Mouse (Mus musculus): ENCODE measurements around the gene Ciart. TPM values are rescaled to one million over a fixed set of nuclear protein-coding genes. Genes with fewer than 3 reads are reported as not detected.
"Not testable (repeated sequence)": the region's sequence is repeated elsewhere in the genome, so short reads cannot be mapped to it uniquely, and the experiment has no call there.

Ciart gene
- polyA plus RNA-seq, 1 experiment from 2014 or later, result 4.3 TPM

DNA sequence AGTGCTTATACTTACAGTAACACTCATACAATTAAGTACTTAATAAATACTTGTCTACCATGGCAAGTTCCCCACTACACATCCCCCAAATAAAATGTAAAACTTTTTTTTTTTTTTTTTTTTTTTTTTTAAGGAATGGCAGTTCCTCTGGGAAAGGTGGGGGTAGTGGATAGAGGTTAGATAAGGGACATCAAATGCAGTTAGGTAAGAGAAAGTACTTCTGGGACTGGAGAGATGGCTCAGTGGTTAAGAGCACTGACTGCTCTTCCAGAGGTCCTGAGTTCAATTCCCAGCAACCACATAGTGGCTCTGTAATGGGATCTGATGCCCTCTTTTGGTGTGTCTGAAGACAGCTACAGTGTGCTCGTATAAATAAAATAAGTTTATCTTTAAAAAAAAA, 25.0 kb downstream of the Ciart start:
- WGBS, result 72% methylated on average over 1 of the region's 1 CpGs
- H3K9ac ChIP-seq (replicated peaks); H3K27me3 ChIP-seq; H3K27ac ChIP-seq (replicated peaks); H3K9me3 ChIP-seq; H3K4me3 ChIP-seq; ATAC-seq (replicated peaks); H3K4me2 ChIP-seq (replicated peaks): not testable (repeated sequence)
- H3K4me1 ChIP-seq, result peaks cover 18% of the 10 kb centered on the region
- peaks cover 16% of the 10 kb centered on the region for H3K36me3 ChIP-seq

- Histone ChIP-seq H3K4me2 (replicated peaks) (peak overlapping the region; percentile 76), H3K27ac (replicated peaks) (peak overlapping the region; percentile 72), H3K9ac (replicated peaks) (peak overlapping the region; percentile 87), H3K4me3 (peak overlapping the region; percentile 95), H3K27me3 (no peaks in the 10 kb centered on the region), H3K36me3 (peaks cover 21% of the 10 kb centered on the region), H3K9me3 (no peaks in the 10 kb centered on the region), H3K4me1 (peaks cover 18% of the 10 kb centered on the region)
- no peak; the same call in 1 of the 2 replicates for ATAC-seq (replicated peaks)
- WGBS, result 25% methylated on average over 7 of the region's 7 CpGs
Measured at GRCm38 (mm10) chr3:95856115-95856514, 25.9 kb downstream of the Ciart start.

GRCm38 (mm10) chr3:95855502-95856089, 26.5 kb downstream of the Ciart start, which contains the start of gene Prpf3:
Gene Prpf3 (minus strand): TSS chr3:95855885.
- WGBS, result under 1% methylated on average over 56 of the region's 56 CpGs
- H3K36me3 ChIP-seq, result peaks cover 27% of the 10 kb centered on the region
- peak within 1 kb of the TSS; percentile 76 for H3K4me2 ChIP-seq (replicated peaks)
- H3K4me3 ChIP-seq, result peak within 1 kb of the TSS; percentile 95
- H3K9ac ChIP-seq (replicated peaks), result peak within 1 kb of the TSS; percentile 87
- H3K9me3 ChIP-seq, result no peaks in the 10 kb centered on the region
- ATAC-seq (replicated peaks), result peak; percentile 99
- H3K27ac ChIP-seq (replicated peaks), result peak within 1 kb of the TSS; percentile 72
- H3K27me3 ChIP-seq, result no peaks in the 10 kb centered on the region
- H3K4me1 ChIP-seq, result peaks cover 18% of the 10 kb centered on the region

- H3K9ac ChIP-seq (replicated peaks), result no peak overlapping the region
- H3K27ac ChIP-seq (replicated peaks), result no peak overlapping the region
- H3K4me3 ChIP-seq, result no peak overlapping the region
- peaks cover 15% of the 10 kb centered on the region for H3K4me1 ChIP-seq
- no peak overlapping the region for H3K4me2 ChIP-seq (replicated peaks)
- peaks cover 68% of the 10 kb centered on the region for H3K36me3 ChIP-seq
- WGBS, result 95% methylated on average over 8 of the region's 8 CpGs
- ATAC-seq (replicated peaks), result no peak
- no peaks in the 10 kb centered on the region for H3K27me3 ChIP-seq
- H3K9me3 ChIP-seq, result no peaks in the 10 kb centered on the region
Measured at GRCm38 (mm10) chr3:95851317-95851716, 30.7 kb downstream of the Ciart start.

- Histone ChIP-seq H3K4me2 (replicated peaks) (no peak overlapping the region), H3K36me3 (peaks cover 74% of the 10 kb centered on the region), H3K9ac (replicated peaks) (no peak overlapping the region), H3K4me1 (peaks cover 12% of the 10 kb centered on the region), H3K4me3 (no peak overlapping the region), H3K9me3 (no peaks in the 10 kb centered on the region), H3K27me3 (no peaks in the 10 kb centered on the region), H3K27ac (replicated peaks) (no peak overlapping the region)
- no peak for ATAC-seq (replicated peaks)
- 88% methylated on average over 4 of the region's 4 CpGs for WGBS
Measured at GRCm38 (mm10) chr3:95850611-95851010, 31.4 kb downstream of the Ciart start.

GRCm38 (mm10) chr3:95842503-95843214, 39.4 kb downstream of the Ciart start:
- Histone ChIP-seq H3K9ac (replicated peaks) (no peak overlapping the region), H3K4me2 (replicated peaks) (no peak overlapping the region), H3K27ac (replicated peaks) (no peak overlapping the region), H3K9me3 (no peaks in the 10 kb centered on the region), H3K4me1 (no peaks in the 10 kb centered on the region), H3K36me3 (peaks cover 84% of the 10 kb centered on the region), H3K27me3 (no peaks in the 10 kb centered on the region), H3K4me3 (no peak overlapping the region)
- WGBS, result 91% methylated on average over 3 of the region's 3 CpGs
- no peak for ATAC-seq (replicated peaks)

- WGBS, result 91% methylated on average over 2 of the region's 2 CpGs
- Histone ChIP-seq H3K36me3 (peaks cover 80% of the 10 kb centered on the region), H3K9ac (replicated peaks) (no peak overlapping the region), H3K4me3 (no peak overlapping the region), H3K4me1 (no peaks in the 10 kb centered on the region), H3K4me2 (replicated peaks) (no peak overlapping the region), H3K27ac (replicated peaks) (no peak overlapping the region), H3K27me3 (no peaks in the 10 kb centered on the region), H3K9me3 (no peaks in the 10 kb centered on the region)
- ATAC-seq (replicated peaks), result no peak
Measured at GRCm38 (mm10) chr3:95839250-95839649, 42.8 kb downstream of the Ciart start.

DNA sequence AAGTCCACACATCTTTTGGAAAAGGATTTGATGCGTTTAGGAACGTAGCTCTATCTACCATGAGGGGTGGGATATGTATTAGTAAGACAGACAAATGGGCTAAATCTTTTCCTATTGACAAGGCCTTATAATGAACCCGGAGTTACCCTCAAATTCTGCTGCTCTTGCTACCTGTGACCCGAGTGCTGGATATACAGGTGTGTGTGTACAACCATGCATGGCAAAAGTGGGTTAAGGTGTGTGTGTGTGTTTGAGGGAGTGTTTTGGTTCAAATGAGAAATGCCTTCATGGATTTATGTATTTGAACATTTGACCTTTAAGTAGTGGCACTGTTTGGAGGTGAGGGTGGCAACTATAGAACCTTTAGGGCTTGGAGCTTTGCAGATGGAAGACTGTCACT, 53.0 kb downstream of the Ciart start:
- Histone ChIP-seq H3K27me3 (no peaks in the 10 kb centered on the region), H3K27ac (replicated peaks) (no peak overlapping the region), H3K4me1 (no peaks in the 10 kb centered on the region), H3K9me3 (no peaks in the 10 kb centered on the region), H3K36me3 (peaks cover 63% of the 10 kb centered on the region), H3K4me3 (no peak overlapping the region), H3K9ac (replicated peaks) (no peak overlapping the region), H3K4me2 (replicated peaks) (no peak overlapping the region)
- 95% methylated on average over 4 of the region's 4 CpGs for WGBS
- no peak for ATAC-seq (replicated peaks)

Other genes starting within 250 kb of the Ciart start
- gene Mcl1, start 223.5 kb downstream of the Ciart start, polyA plus RNA-seq (2015; fragmentation: Nextera tagmentation; extraction: Ambion mirVana), result 48.1 and 52.4 TPM in 2 replicates
- 0.45 and 0.56 TPM in 2 replicates for gene Adamtsl4, start 194.3 kb downstream of the Ciart start, polyA plus RNA-seq (2015; fragmentation: Nextera tagmentation; extraction: Ambion mirVana)
- gene Ecm1, start 142.7 kb downstream of the Ciart start, polyA plus RNA-seq (2015; fragmentation: Nextera tagmentation; extraction: Ambion mirVana), result 8.7 and 9.3 TPM in 2 replicates
- 48.3 and 50.5 TPM in 2 replicates for gene Tars2, start 122.0 kb downstream of the Ciart start, polyA plus RNA-seq (2015; fragmentation: Nextera tagmentation; extraction: Ambion mirVana)
- gene Rprd2, start 63.4 kb downstream of the Ciart start, polyA plus RNA-seq (2015; fragmentation: Nextera tagmentation; extraction: Ambion mirVana), result 21.9 and 22.1 TPM in 2 replicates
- 42.9 and 43.0 TPM in 2 replicates for gene Prpf3, start 26.4 kb downstream of the Ciart start, polyA plus RNA-seq (2015; fragmentation: Nextera tagmentation; extraction: Ambion mirVana)
- 294 and 306 TPM in 2 replicates for gene Mrps21, start 10.7 kb downstream of the Ciart start, polyA plus RNA-seq (2015; fragmentation: Nextera tagmentation; extraction: Ambion mirVana)
- gene BC028528, start 9.8 kb upstream of the Ciart start, polyA plus RNA-seq (2015; fragmentation: Nextera tagmentation; extraction: Ambion mirVana), result 12.7 and 14.7 TPM in 2 replicates
- gene Aph1a, start 11.7 kb upstream of the Ciart start, polyA plus RNA-seq (2015; fragmentation: Nextera tagmentation; extraction: Ambion mirVana), result 31.3 and 39.8 TPM in 2 replicates
- gene Car14, start 22.4 kb upstream of the Ciart start, polyA plus RNA-seq (2015; fragmentation: Nextera tagmentation; extraction: Ambion mirVana), result 10.5 and 14.0 TPM in 2 replicates
- 196 and 207 TPM in 2 replicates for gene Anp32e, start 47.0 kb upstream of the Ciart start, polyA plus RNA-seq (2015; fragmentation: Nextera tagmentation; extraction: Ambion mirVana)
- gene Plekho1, start 113.8 kb upstream of the Ciart start, polyA plus RNA-seq (2015; fragmentation: Nextera tagmentation; extraction: Ambion mirVana), result 87.6 and 90.5 TPM in 2 replicates
- gene Vps45, start 176.2 kb upstream of the Ciart start, polyA plus RNA-seq (2015; fragmentation: Nextera tagmentation; extraction: Ambion mirVana), result 64.4 and 65.6 TPM in 2 replicates
- 8.3 and 9.8 TPM in 2 replicates for gene Otud7b, start 222.3 kb upstream of the Ciart start, polyA plus RNA-seq (2015; fragmentation: Nextera tagmentation; extraction: Ambion mirVana)